Mouse (Mus musculus): ENCODE results near the gene Kifc3. TPM values are rescaled to one million over a fixed set of nuclear protein-coding genes. Genes with fewer than 3 reads are reported as not detected.
A peak's percentile ranks its signal among the peaks of the same experiment; 100 is the strongest.
"Not testable (repeated sequence)": the region's sequence is repeated elsewhere in the genome, so short reads cannot be mapped to it uniquely, and the experiment has no call there.

The Kifc3 gene
- total RNA-seq, 2 experiments from 2014 or later: 5.2 to 11.4 TPM

DNA sequence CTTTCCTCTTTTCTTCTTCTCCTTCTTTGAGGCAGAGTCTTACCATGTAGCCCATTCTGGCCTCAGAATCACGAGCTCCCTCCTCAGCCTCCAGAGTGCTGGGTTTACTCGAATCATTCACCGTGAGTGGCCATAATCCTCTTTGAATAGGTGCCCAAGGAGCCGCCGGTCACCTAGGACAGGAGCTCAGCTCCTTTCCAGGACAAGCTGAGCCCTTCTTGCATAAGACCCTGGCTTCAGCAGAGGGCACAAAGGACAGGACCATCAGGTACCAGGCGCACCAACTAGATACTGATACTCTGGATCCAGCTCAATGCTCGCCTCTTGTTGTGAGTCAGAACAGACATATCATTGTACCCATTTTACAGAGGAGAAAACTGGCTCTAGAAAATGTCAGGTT is 36.2 kb downstream of the Kifc3 start:
- no peak for DNase-seq
- peak overlapping the region; percentile 76 for H3K27ac ChIP-seq
- intact Hi-C loops (cut with DNase I): no loop called here
- no peak overlapping the region for H3K4me3 ChIP-seq
- no peak for TF ChIP-seq CTCF (IDR thresholded peaks at IDR 0.05)

DNA sequence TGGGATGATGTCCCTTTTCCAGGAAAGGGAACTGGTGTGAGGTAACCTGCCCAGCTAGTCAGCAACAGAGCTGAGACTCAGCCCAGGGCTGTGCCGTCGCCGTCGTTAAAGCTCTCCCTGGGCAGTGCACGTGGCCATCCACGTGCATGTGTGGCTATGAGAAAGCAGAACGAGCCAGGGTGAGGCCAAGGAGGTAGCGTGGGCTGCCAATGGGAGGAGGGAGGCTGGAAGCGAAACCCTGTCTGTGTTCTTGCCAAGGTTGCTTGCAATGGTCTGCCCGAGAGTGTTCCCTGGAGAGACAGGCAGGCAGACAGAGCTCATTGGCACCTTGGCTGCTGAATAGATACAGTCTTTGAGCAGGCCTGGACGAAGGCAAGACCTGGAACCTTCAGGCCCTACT is 36.7 kb downstream of the Kifc3 start:
- peak; percentile 94 for DNase-seq
- no peak for TF ChIP-seq CTCF (IDR thresholded peaks at IDR 0.05)
- no peak overlapping the region for H3K4me3 ChIP-seq
- intact Hi-C loops (cut with DNase I): no loop called here
- peak overlapping the region; percentile 76 for H3K27ac ChIP-seq

DNA sequence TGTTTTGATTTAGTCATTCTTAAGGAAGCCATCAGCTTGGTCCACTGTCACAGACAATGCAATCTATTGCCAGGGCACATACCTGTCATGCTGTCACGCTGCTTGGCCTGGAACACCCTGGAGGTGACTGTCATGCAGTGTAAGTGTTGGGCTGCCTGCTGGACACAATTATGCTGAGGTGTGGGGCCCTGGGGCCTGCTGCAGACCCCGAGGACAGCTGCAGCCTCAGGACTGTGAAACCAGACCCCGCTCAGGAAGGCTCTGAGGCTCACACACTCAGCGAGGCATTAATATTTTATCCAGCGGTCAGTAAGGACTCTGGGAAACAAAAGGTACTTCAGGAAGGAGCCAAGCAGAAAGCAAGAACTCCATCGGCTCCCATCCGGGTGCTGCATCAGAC is 38.1 kb downstream of the Kifc3 start:
- no peak for TF ChIP-seq CTCF (IDR thresholded peaks at IDR 0.05)
- H3K27ac ChIP-seq: no peak overlapping the region
- H3K4me3 ChIP-seq: no peak overlapping the region
- no peak for DNase-seq
- intact Hi-C loops (cut with DNase I): no loop called here

DNA sequence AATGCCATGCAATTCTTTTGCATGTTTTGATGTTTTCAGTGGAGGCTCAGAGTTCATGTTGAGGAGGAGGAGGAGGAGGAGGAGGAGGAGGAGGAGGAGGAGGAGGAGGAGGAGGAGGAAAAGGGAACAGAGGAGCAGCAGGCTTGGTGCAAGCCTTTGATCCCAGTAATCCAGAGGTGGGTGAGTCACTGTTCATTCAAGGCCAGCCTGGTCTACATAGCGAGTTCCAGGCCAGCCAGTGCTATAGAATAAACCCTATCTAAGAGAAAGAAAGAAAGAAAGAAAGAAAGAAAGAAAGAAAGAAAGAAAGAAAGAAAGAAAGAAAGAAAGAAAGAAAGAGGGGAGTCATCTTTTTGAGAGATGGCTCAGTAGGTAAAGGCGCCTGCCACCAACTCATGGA is 38.6 kb downstream of the Kifc3 start:
- H3K4me3 ChIP-seq; intact Hi-C loops (cut with DNase I); DNase-seq; H3K27ac ChIP-seq: not testable (repeated sequence)

DNA sequence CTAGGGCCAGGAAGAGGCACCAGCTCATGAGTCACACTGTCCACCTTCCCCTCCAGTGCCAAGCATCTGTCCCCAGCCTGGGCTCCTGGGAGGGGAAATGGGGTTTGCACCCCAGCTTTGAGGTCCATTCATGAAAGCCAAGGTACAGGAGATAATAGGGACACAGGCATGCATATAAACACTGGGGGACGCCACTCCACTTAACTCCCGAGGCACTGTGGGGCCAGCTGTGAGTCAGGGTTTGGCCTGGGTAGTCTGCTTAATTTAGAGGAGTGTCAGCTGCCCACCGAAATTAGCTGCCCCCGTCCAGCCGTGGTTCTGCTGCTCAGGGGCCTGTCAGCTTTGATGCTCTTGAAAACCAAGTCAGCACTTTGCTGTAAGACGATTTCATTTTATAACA is 39.8 kb downstream of the Kifc3 start:
- TF ChIP-seq CTCF (IDR thresholded peaks at IDR 0.05): no peak
- H3K27ac ChIP-seq: no peak overlapping the region
- no peak overlapping the region for H3K4me3 ChIP-seq
- DNase-seq: no peak
- intact Hi-C loops (cut with DNase I): no loop called here

DNA sequence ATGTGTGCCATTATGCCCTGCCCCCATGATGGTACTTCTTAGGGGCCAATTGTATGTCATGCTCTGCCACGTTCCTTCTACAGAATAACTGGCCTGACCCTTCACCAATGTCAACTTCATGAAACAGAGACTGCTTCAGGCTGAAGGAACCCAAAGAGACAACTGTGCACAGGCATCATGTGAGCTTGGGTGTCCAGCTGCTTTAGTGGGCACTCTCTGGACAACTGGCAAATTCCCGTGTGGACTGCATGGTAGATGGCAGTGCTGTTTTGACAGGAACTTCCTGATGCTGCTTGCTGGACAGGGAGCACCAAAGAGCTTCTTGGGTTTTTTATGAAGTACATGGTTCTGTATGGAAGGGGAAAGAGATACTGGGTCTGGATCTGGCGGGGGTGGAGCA is 43.3 kb downstream of the Kifc3 start:
- no peak for TF ChIP-seq CTCF (IDR thresholded peaks at IDR 0.05)
- no peak overlapping the region for H3K27ac ChIP-seq
- intact Hi-C loops (cut with DNase I): no loop called here
- DNase-seq: no peak
- H3K4me3 ChIP-seq: no peak overlapping the region

DNA sequence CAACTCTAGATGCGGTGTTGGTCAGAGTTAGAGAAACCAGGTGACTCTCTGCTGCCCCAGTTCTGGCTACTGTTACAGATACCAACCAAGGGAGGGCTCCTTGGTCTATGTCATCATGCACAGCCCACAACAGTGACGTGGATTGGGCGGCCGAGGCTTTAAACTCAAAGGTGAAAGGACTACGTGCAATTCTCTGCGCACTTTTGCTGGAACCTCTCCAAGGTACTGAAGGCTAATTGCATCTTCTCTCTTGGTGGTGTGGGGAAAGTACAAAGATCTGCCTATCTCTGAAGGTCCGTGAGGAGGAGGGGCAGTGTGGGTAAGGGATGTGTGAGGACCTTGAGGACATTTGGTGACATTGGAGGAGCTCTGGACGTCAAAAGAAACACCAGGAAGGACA is 44.0 kb downstream of the Kifc3 start:
- intact Hi-C loops (cut with DNase I): no loop called here
- no peak for TF ChIP-seq CTCF (IDR thresholded peaks at IDR 0.05)
- DNase-seq: no peak
- H3K27ac ChIP-seq: no peak overlapping the region
- H3K4me3 ChIP-seq: no peak overlapping the region

DNA sequence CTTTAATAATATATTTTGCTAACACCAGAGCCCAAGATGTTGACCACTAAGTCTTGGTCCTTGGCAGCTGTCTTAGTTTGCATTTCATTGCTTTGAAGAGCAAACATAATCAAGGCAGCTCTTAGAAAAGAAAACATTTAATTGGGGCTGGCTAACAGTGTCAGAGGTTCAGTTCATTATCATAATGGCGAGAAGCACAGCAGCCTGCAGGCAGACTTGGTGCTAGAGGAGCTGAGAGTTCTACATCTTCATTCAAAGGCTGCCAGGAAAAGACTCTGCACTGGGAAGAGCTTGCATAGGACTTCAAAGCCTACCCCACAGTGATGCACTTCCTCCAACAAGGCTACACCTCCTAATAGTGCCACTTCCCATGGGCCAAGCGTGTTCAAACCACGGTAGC is 45.5 kb downstream of the Kifc3 start:
- DNase-seq: no peak
- Histone ChIP-seq H3K27ac (no peak overlapping the region), H3K4me3 (no peak overlapping the region)
- no peak for TF ChIP-seq CTCF (IDR thresholded peaks at IDR 0.05)
- intact Hi-C loops (cut with DNase I): no loop called here

DNA sequence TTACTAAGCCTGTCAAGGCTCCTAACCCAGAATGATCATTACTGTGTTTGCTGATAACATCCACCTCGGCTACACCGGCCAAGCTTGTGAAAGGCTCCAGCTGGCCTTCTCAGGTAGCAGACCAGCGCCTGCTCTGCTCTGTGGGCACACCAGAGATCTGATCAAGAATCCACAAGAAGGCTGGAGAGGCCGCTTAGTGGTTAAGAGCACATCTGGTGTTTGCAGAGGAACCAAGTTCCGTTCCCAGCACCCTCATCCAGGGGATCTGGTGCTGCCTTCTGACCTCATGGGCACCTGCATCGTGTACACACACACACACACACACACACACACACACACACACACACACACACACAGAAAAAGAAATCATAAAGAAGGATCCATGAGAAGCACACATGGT is 46.5 kb downstream of the Kifc3 start:
- intact Hi-C loops (cut with DNase I): no loop called here
- peak; percentile 14 for DNase-seq
- Histone ChIP-seq H3K27ac (no peak overlapping the region), H3K4me3 (no peak overlapping the region)
- TF ChIP-seq CTCF (IDR thresholded peaks at IDR 0.05): no peak

DNA sequence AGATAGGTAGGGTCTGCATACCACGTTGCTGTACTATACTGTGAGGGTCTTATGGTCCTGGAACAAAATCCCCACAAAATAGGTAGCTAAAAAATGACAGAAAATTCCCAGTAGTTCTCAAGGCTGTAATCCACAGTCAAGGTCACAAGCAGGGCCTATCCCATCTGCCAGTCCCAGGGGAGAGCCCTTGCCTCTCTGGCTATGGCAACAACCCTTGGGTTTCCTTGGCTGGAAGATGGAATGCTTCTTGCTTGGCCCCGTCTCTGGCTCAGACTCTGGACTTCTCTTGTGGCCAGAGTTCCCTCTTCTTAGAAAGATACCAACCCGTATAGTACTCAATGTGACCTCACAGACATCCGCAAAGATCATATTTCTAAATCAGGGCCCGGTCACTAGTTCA is 47.3 kb downstream of the Kifc3 start:
- H3K27ac ChIP-seq: no peak overlapping the region
- no peak for TF ChIP-seq CTCF (IDR thresholded peaks at IDR 0.05)
- no peak overlapping the region for H3K4me3 ChIP-seq
- DNase-seq: peak; percentile 23
- intact Hi-C loops (cut with DNase I): no loop called here

DNA sequence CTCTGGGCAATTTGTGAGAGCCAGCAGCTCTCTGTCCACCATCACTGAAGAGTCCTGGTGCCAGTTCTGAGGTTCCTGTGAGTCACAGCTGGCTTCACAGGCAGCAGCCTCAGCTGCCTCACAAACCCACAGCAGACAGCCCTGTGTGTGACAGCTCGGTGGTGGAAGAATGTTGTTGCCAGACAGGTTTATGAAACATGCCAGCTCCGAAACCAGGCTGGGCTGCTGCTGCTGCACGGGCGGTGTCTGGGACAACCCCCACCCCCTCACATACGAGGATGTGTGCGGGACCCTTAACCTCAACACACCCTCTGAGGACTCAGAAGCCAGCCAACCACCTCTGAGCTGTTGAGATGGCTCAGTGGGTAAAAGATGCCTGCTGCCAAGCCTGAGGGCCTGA is 48.0 kb downstream of the Kifc3 start:
- no peak overlapping the region for H3K27ac ChIP-seq
- DNase-seq: no peak
- no peak overlapping the region for H3K4me3 ChIP-seq
- intact Hi-C loops (cut with DNase I): no loop called here
- no peak for TF ChIP-seq CTCF (IDR thresholded peaks at IDR 0.05)

DNA sequence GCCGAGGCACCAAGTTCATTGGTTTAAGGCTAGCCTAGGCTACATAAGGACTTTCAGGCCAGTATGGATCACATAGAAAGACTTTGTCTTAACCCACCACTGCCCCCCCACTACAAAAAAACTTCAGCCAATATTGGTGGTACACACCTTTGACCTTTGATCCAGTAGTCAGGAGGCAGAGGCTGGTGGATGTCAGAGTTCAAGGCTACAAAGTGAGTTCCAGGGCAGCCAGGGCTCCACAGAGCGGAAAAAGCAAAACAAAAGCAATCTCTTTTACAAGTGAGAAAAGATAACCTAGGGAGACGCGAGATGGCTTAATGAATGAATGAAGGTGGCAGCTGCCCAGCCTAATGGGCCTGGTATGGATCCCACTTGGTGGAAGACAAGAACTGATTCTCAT is 48.6 kb downstream of the Kifc3 start:
- no peak for TF ChIP-seq CTCF (IDR thresholded peaks at IDR 0.05)
- Histone ChIP-seq H3K4me3 (no peak overlapping the region), H3K27ac (no peak overlapping the region)
- intact Hi-C loops (cut with DNase I): no loop called here
- no peak for DNase-seq

DNA sequence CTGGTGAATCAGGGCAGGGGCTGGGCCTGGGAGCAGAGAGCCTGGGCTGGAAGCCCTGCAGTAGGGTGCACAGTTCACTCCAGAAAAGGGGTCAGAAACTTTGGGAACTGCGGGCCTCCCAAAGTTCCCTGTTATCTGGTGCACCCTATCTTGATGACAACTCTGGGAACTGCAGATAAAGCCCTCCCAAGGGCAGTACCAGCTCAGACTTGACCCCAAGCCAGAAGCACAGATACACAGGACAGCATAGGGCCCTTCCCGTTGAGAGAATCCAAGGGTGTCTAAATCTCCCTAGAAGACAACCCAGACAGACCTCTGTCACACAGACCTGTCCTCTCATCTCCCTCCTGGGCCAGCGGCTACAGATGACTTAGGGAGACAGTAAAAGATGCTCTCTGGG is 52.0 kb downstream of the Kifc3 start:
- TF ChIP-seq CTCF (IDR thresholded peaks at IDR 0.05): no peak
- Histone ChIP-seq H3K4me3 (no peak overlapping the region), H3K27ac (no peak overlapping the region)
- DNase-seq: no peak
- intact Hi-C loops (cut with DNase I): no loop called here

DNA sequence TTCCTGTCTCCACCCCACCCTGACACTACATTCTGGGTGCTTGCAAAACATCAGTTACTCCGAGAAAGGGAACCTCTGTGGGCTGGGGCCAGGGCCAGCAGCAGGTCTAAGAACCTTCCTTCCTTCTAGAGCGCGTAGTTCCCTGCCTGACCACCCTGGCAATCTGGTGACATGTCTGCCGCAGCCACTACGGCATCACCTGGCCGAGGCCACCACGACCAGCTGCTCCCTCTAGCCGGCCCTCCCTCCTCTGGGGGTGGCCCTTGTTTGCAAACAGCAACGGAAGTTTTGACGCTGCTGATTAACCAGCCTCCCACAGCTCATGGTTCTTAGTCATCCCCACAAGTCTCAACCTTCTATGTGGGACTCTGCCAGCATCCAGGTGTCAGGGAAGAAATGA is 53.2 kb downstream of the Kifc3 start:
- no peak overlapping the region for H3K4me3 ChIP-seq
- no peak for DNase-seq
- intact Hi-C loops (cut with DNase I): no loop called here

DNA sequence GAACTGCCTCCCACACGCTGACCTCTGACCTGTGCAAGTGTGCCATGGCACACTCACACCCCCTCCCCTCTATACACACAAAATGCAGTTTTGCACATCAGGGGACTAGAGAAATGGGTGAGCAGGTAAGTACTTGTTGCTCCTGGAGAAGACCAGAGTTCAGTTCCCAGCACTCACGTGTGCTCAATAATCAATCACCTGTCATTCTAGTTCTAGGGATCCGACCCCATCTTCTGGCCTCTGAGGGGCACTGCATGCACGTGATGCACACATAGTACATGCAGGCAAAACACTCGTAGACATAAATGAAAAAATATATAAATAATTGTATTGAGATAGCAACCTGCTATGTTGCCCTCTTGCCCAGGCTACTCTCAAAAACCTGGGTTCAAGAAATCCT is 55.8 kb downstream of the Kifc3 start:
- Histone ChIP-seq H3K4me3 (no peak overlapping the region), H3K27ac (no peak overlapping the region)
- no peak for DNase-seq
- no peak for TF ChIP-seq CTCF (IDR thresholded peaks at IDR 0.05)
- intact Hi-C loops (cut with DNase I): no loop called here

More for the DNA sequence above, 53.2 kb downstream of the Kifc3 start:
- no peak for TF ChIP-seq CTCF (IDR thresholded peaks at IDR 0.05)
- H3K27ac ChIP-seq: no peak overlapping the region
